Mouse (Mus musculus) CH12.LX (cell line): ENCODE measurements around the gene Ly6g5b. TPM values are rescaled to one million over a fixed set of nuclear protein-coding genes. Genes with fewer than 3 reads are reported as not detected.

Experiments used
- DNase-seq: peaks from one replicate; pipeline ENCODE4 v3.0.0-alpha.2; 2013; ENCODE audit errors: extremely low read depth
- H3K27ac ChIP-seq: 2 replicates; pipeline ENCODE4 v1.5.1; 2012; ENCODE audit warnings: low read depth, mild to moderate bottlenecking, control low read depth, moderate library complexity; ENCODE audit not compliant: insufficient read depth
- H3K27me3 ChIP-seq: replicated peaks from 2 replicates; pipeline ENCODE3; 2012; ENCODE audit warnings: inconsistent platforms
- H3K36me3 ChIP-seq, 2 experiments: replicated peaks in 1 of 2; 2 replicates each; pipeline versions ENCODE3 to v1.6.1; 2012; ENCODE audit warnings: inconsistent platforms in 1 of 2, low read length in 1 of 2, mild to moderate bottlenecking in 1 of 2, mixed read lengths in 1 of 2, moderate library complexity in 1 of 2; ENCODE audit not compliant: control insufficient read depth in 1 of 2, insufficient read depth in 1 of 2
- H3K4me1 ChIP-seq, 2 experiments: 2 replicates each; pipeline ENCODE4 v1.6.1; 2012; ENCODE audit warnings: inconsistent platforms in 1 of 2, moderate library complexity in 1 of 2; ENCODE audit not compliant: insufficient read depth in 2 of 2, control insufficient read depth in 1 of 2
- H3K4me2 ChIP-seq: 2 replicates; pipeline ENCODE4 v1.6.1; 2012; ENCODE audit warnings: low read depth, mild to moderate bottlenecking, control low read depth; ENCODE audit not compliant: poor library complexity, insufficient read depth, severe bottlenecking
- H3K4me3 ChIP-seq, 3 experiments: fragments of 150-350 bp in 1 of 3; sonication (generic) in 1 of 3; replicated peaks in 1 of 3; 2 replicates each; pipeline versions ENCODE3 to v1.5.1; 2011 to 2012; ENCODE audit warnings: low read depth in 2 of 3, low read length in 2 of 3, mild to moderate bottlenecking in 2 of 3, moderate library complexity in 2 of 3, control low read depth in 1 of 3, improper control_type of control experiment in 1 of 3, inconsistent platforms in 1 of 3, mixed read lengths in 1 of 3; ENCODE audit not compliant: poor library complexity in 1 of 3
- H3K79me2 ChIP-seq: replicated peaks from 2 replicates; pipeline ENCODE4 v1.6.1; 2012; ENCODE audit warnings: mild to moderate bottlenecking, moderate library complexity; ENCODE audit not compliant: control insufficient read depth, poor library complexity, insufficient read depth, severe bottlenecking; ENCODE audit errors: extremely low read depth
- H3K9ac ChIP-seq: 2 replicates; pipeline ENCODE4 v1.6.1; 2012; ENCODE audit warnings: low read depth, mild to moderate bottlenecking, control low read depth, moderate library complexity; ENCODE audit not compliant: insufficient read depth
- H3K9me3 ChIP-seq: replicated peaks from 2 replicates; pipeline ENCODE3; 2012; ENCODE audit warnings: low read length, inconsistent platforms, mixed read lengths
- BHLHE40 ChIP-seq: IDR thresholded peaks from 2 replicates; pipeline ENCODE4 v1.6.1; 2011; ENCODE audit warnings: mild to moderate bottlenecking, low read depth, low read length, improper control_type of control experiment
- CHD1 ChIP-seq: IDR thresholded peaks from 2 replicates; pipeline ENCODE4 v1.6.1; 2012; ENCODE audit warnings: low read depth, low read length, improper control_type of control experiment, inconsistent platforms
- CTCF ChIP-seq, 2 experiments: IDR thresholded peaks in 1 of 2; conservative IDR thresholded peaks in 1 of 2; 2 replicates each; pipeline ENCODE4 v1.5.1; 2011 to 2012; ENCODE audit warnings: low read depth in 2 of 2, low read length in 2 of 2, improper control_type of control experiment in 1 of 2, inconsistent platforms in 1 of 2, mild to moderate bottlenecking in 1 of 2, moderate library complexity in 1 of 2
- E2F4 ChIP-seq: IDR thresholded peaks from 2 replicates; pipeline ENCODE4 v1.6.1; 2011; ENCODE audit warnings: low read depth, low read length, improper control_type of control experiment; ENCODE audit not compliant: insufficient replicate concordance
- EP300 ChIP-seq: IDR thresholded peaks from 2 replicates; pipeline ENCODE4 v1.6.1; 2011; ENCODE audit warnings: low read length, improper control_type of control experiment
- ETS1 ChIP-seq: conservative IDR thresholded peaks from 2 replicates; pipeline ENCODE4 v1.6.1; 2012; ENCODE audit warnings: low read depth, mild to moderate bottlenecking, inconsistent platforms, low read length, improper control_type of control experiment, moderate library complexity
- HCFC1 ChIP-seq: IDR thresholded peaks from 2 replicates; pipeline ENCODE4 v1.6.1; 2012; ENCODE audit warnings: low read depth, mild to moderate bottlenecking, inconsistent platforms, low read length, improper control_type of control experiment
- IRF4 ChIP-seq: IDR thresholded peaks from 2 replicates; pipeline ENCODE4 v1.6.1; 2014; ENCODE audit warnings: low read depth, mild to moderate bottlenecking, inconsistent platforms, low read length, improper control_type of control experiment
- JUN ChIP-seq: IDR thresholded peaks from 2 replicates; pipeline ENCODE4 v1.6.1; 2011; ENCODE audit warnings: low read depth, mild to moderate bottlenecking, low read length, improper control_type of control experiment, moderate library complexity; ENCODE audit not compliant: insufficient read depth
- JUND ChIP-seq: conservative IDR thresholded peaks from 2 replicates; pipeline ENCODE4 v1.6.1; 2011; ENCODE audit warnings: low read depth, low read length, improper control_type of control experiment
- KAT2A ChIP-seq: IDR thresholded peaks from 2 replicates; pipeline ENCODE4 v1.6.1; 2012; ENCODE audit warnings: low read length, improper control_type of control experiment, inconsistent platforms; ENCODE audit not compliant: insufficient replicate concordance
- MAFK ChIP-seq: IDR thresholded peaks from 2 replicates; pipeline ENCODE4 v1.6.1; 2011; ENCODE audit warnings: low read length, improper control_type of control experiment; ENCODE audit not compliant: insufficient replicate concordance
- MAZ ChIP-seq: IDR thresholded peaks from 2 replicates; pipeline ENCODE4 v1.6.1; 2012; ENCODE audit warnings: low read depth, mild to moderate bottlenecking, inconsistent platforms, low read length, improper control_type of control experiment, moderate library complexity
- MXI1 ChIP-seq: IDR thresholded peaks from 2 replicates; pipeline ENCODE4 v1.6.1; 2011; ENCODE audit warnings: mild to moderate bottlenecking, low read depth, low read length, improper control_type of control experiment
- MYC ChIP-seq: IDR thresholded peaks from 2 replicates; pipeline ENCODE4 v1.6.1; 2011; ENCODE audit warnings: low read depth, mild to moderate bottlenecking, improper control_type of control experiment, low read length
- NELFE ChIP-seq: IDR thresholded peaks from 2 replicates; pipeline ENCODE4 v1.6.1; 2011; ENCODE audit warnings: low read depth, low read length, improper control_type of control experiment
- NRF1 ChIP-seq: IDR thresholded peaks from 2 replicates; pipeline ENCODE4 v1.6.1; 2014; ENCODE audit warnings: low read depth, mild to moderate bottlenecking, inconsistent platforms, low read length, improper control_type of control experiment, moderate library complexity
- PAX5 ChIP-seq: IDR thresholded peaks from 2 replicates; pipeline ENCODE4 v1.6.1; 2012; ENCODE audit warnings: low read length, inconsistent platforms, mixed read lengths
- POLR2AphosphoS2 ChIP-seq: IDR thresholded peaks from 2 replicates; pipeline ENCODE4 v1.6.1; 2011; ENCODE audit warnings: low read depth, low read length, improper control_type of control experiment
- RAD21 ChIP-seq: IDR thresholded peaks from 2 replicates; pipeline ENCODE4 v1.6.1; 2011; ENCODE audit warnings: low read depth, mild to moderate bottlenecking, low read length, improper control_type of control experiment, moderate library complexity
- RCOR1 ChIP-seq: conservative IDR thresholded peaks from 2 replicates; pipeline ENCODE4 v1.6.1; 2012; ENCODE audit warnings: low read depth, mild to moderate bottlenecking, inconsistent platforms, low read length, improper control_type of control experiment
- SIN3A ChIP-seq: IDR thresholded peaks from 2 replicates; pipeline ENCODE4 v1.6.1; 2012; ENCODE audit warnings: low read length, improper control_type of control experiment, inconsistent platforms
- SMC3 ChIP-seq: IDR thresholded peaks from 2 replicates; pipeline ENCODE4 v1.6.1; 2011; ENCODE audit warnings: low read depth, low read length, improper control_type of control experiment
- TCF12 ChIP-seq: IDR thresholded peaks from 2 replicates; pipeline ENCODE4 v1.6.1; 2014; ENCODE audit warnings: low read depth, mild to moderate bottlenecking, inconsistent platforms, low read length, improper control_type of control experiment
- UBTF ChIP-seq: IDR thresholded peaks from 2 replicates; pipeline ENCODE4 v1.6.1; 2012; ENCODE audit warnings: low read depth, mild to moderate bottlenecking, inconsistent platforms, low read length, improper control_type of control experiment, moderate library complexity
- USF2 ChIP-seq: conservative IDR thresholded peaks from 2 replicates; pipeline ENCODE4 v1.6.1; 2011; ENCODE audit warnings: low read depth, low read length, improper control_type of control experiment
- ZKSCAN1 ChIP-seq: IDR thresholded peaks from 2 replicates; pipeline ENCODE4 v1.6.1; 2012; ENCODE audit warnings: low read depth, inconsistent platforms, low read length, improper control_type of control experiment, borderline replicate concordance
- ZMIZ1 ChIP-seq: IDR thresholded peaks from 2 replicates; pipeline ENCODE4 v1.6.1; 2012; ENCODE audit warnings: low read depth, mild to moderate bottlenecking, inconsistent platforms, low read length, improper control_type of control experiment
- ZNF384 ChIP-seq: IDR thresholded peaks from 2 replicates; pipeline ENCODE4 v1.6.1; 2012; ENCODE audit warnings: low read depth, low read length, improper control_type of control experiment, inconsistent platforms
- dilution Hi-C: fragments of 300-500 bp; cut with MboI; formaldehyde crosslinking; loops from 2 replicates; pipeline ENCODE4 v1.14.3; 2020; ENCODE audit warnings: low sequenced_read_pairs; ENCODE audit not compliant: extremely low pct_unique_long_range_greater_than_20kb, extremely low pct_ligation_motif_present
- in situ Hi-C: fragments of 300-500 bp; cut with MboI; formaldehyde crosslinking; loops from 3 replicates; pipeline ENCODE4 v1.14.3; 2019; ENCODE audit warnings: low sequenced_read_pairs, low pct_ligation_motif_present, low pct_unique_long_range_greater_than_20kb, mixed read lengths
- polyA plus RNA-seq: library from polyadenylated mRNA; unstranded; fragments of >175 nt; gene quantifications from 2 replicates; pipeline ENCODE4 v1.2.1, GENCODE M21; 2012; ENCODE audit warnings: low read depth; ENCODE audit not compliant: insufficient read length
- total RNA-seq, 2 experiments: library from RNA; depleted of rRNA; stranded (reverse); fragments of 300-350 nt in 1 of 2; fragments of >200 nt in 1 of 2; gene quantifications; 2 replicates each; pipeline ENCODE4 v1.2.3; 2012 to 2014

The Ly6g5b gene
- total and polyA plus RNA-seq, 3 experiments, result 0.30 to 1.1 (median 0.91) TPM

- peak; percentile 66 for DNase-seq
- Histone ChIP-seq H3K9me3 (no peaks in the 10 kb centered on the region), H3K4me2 (peak within 1 kb of the TSS; percentile 69), H3K4me1 (peaks cover 0 to 44% of the 10 kb centered on the region in 2 experiments; a peak in 2 of 4 replicates), H3K27me3 (no peaks in the 10 kb centered on the region), H3K9ac (peak within 1 kb of the TSS; percentile 95), H3K27ac (peak within 1 kb of the TSS; percentile 83), H3K79me2 (peaks cover 40% of the 10 kb centered on the region), H3K36me3 (peaks cover 34 to 46% of the 10 kb centered on the region in 2 experiments), H3K4me3 (peak within 1 kb of the TSS; percentile 95 to 99 (median 98))
- in situ Hi-C loops, result no loop called here
- dilution Hi-C loops, result no loop called here
- TF ChIP-seq RAD21, result peak; percentile 29
- TF ChIP-seq ETS1, result no peak
- peak; percentile 81 for TF ChIP-seq NRF1
- no peak for TF ChIP-seq MAFK
- no peak for TF ChIP-seq RCOR1
- TF ChIP-seq E2F4, result 0 out of 2 replicates have a peak, but pooled peaks have one; percentile 49
- no peak for TF ChIP-seq MXI1
- peak in 1 of 2 experiments; percentile 43; a peak in 2 of 4 replicates for TF ChIP-seq CTCF (conservative IDR thresholded peaks at IDR 0.05 in 1 of 2, IDR thresholded peaks at IDR 0.05 in 1 of 2; ENCODE audit: low read depth in 2 of 2, low read length in 2 of 2)
Measured at GRCm38 (mm10) chr17:35121871-35122303, 6.7 kb upstream of the Ly6g5b start, which contains the start of gene Csnk2b. Csnk2b (minus strand) TSS chr17:35122053.

GRCm38 (mm10) chr17:35121143-35121799 lies 6.0 kb upstream of the Ly6g5b start, which contains the start of gene Gpank1:
Gpank1 (plus strand) TSS chr17:35121455.
- H3K4me1 ChIP-seq, result peaks cover 0 to 45% of the 10 kb centered on the region in 2 experiments; a peak in 2 of 4 replicates
- H3K9me3 ChIP-seq, result no peaks in the 10 kb centered on the region
- H3K79me2 ChIP-seq, result peaks cover 38% of the 10 kb centered on the region
- no peaks in the 10 kb centered on the region for H3K27me3 ChIP-seq
- DNase-seq, result peak; percentile 99
- H3K36me3 ChIP-seq, result peaks cover 37 to 51% of the 10 kb centered on the region in 2 experiments
- H3K4me2 ChIP-seq, result peak within 1 kb of the TSS; percentile 78
- in situ Hi-C loops (no loop called here), dilution Hi-C loops (no loop called here)
- peak within 1 kb of the TSS; percentile 95 for H3K9ac ChIP-seq
- H3K27ac ChIP-seq, result peak within 1 kb of the TSS; percentile 83
- H3K4me3 ChIP-seq, result peak within 1 kb of the TSS; percentile 95 to 99 (median 98)
- no peak for TF ChIP-seq ZKSCAN1
- TF ChIP-seq ZNF384, result no peak
- peak; percentile 88 for TF ChIP-seq MAZ
- no peak for TF ChIP-seq CHD1
- no peak for TF ChIP-seq SMC3
- peak; percentile 97 for TF ChIP-seq KAT2A
- peak; percentile 8; the same call in 1 of the 2 replicates for TF ChIP-seq IRF4
- TF ChIP-seq MXI1, result 0 out of 2 replicates have a peak, but pooled peaks have one; percentile 9
- peak; percentile 66; the same call in 1 of the 2 replicates for TF ChIP-seq ZMIZ1
- TF ChIP-seq POLR2AphosphoS2, result no peak
- no peak for TF ChIP-seq JUN
- no peak for TF ChIP-seq PAX5
- TF ChIP-seq HCFC1, result peak; percentile 97
- TF ChIP-seq ETS1, result no peak
- TF ChIP-seq UBTF, result 0 out of 2 replicates have a peak, but pooled peaks have one; percentile 46
- TF ChIP-seq SIN3A, result peak; percentile 93
- TF ChIP-seq MAFK, result no peak
- no peak; the same call in 1 of the 2 replicates for TF ChIP-seq MYC
- TF ChIP-seq EP300, result no peak
- peak; percentile 88 for TF ChIP-seq NRF1
- TF ChIP-seq TCF12, result peak; percentile 69; the same call in 1 of the 2 replicates
- peak; percentile 77 for TF ChIP-seq NELFE
- no peak for TF ChIP-seq JUND
- TF ChIP-seq E2F4, result no peak
- TF ChIP-seq BHLHE40, result 0 out of 2 replicates have a peak, but pooled peaks have one; percentile 26
- no peak for TF ChIP-seq USF2
